Mouse (Mus musculus) neural tube, embryonic 14.5 days (tissue): ENCODE results near the gene Sytl2. TPM values are rescaled to one million over a fixed set of nuclear protein-coding genes. Genes with fewer than 3 reads are reported as not detected.

Source experiments
- ATAC-seq: fragments of 200-750 bp; cut with Nextera tagmentation; 2 replicates; pipeline ENCODE4 v1.8.0; 2017; ENCODE audit warnings: low read depth, mild to moderate bottlenecking, moderate TSS enrichment, moderate library complexity
- H3K27ac ChIP-seq: fragments of 300-500 bp; sonication (generic); 2 replicates; pipeline ENCODE4 v1.5.1; 2014; ENCODE audit warnings: low read depth, mild to moderate bottlenecking, control low read depth, low read length, moderate library complexity, mixed read lengths
- H3K27me3 ChIP-seq: fragments of 300-500 bp; sonication (generic); 2 replicates; pipeline ENCODE4 v1.6.1; 2014; ENCODE audit warnings: low read length; ENCODE audit not compliant: control insufficient read depth, insufficient read depth
- H3K36me3 ChIP-seq: fragments of 300-500 bp; sonication (generic); 2 replicates; pipeline ENCODE4 v1.6.1; 2014; ENCODE audit warnings: low read length, mixed read lengths; ENCODE audit not compliant: control insufficient read depth, insufficient read depth
- H3K4me1 ChIP-seq: fragments of 300-500 bp; sonication (generic); 2 replicates; pipeline ENCODE4 v1.6.1; 2014; ENCODE audit warnings: low read length; ENCODE audit not compliant: control insufficient read depth, insufficient read depth
- H3K4me2 ChIP-seq: fragments of 300-500 bp; sonication (generic); 2 replicates; pipeline ENCODE4 v1.6.1; 2014; ENCODE audit warnings: mild to moderate bottlenecking, low read depth, low read length, control low read depth
- H3K4me3 ChIP-seq: fragments of 300-500 bp; sonication (generic); 2 replicates; pipeline ENCODE4 v1.5.1; 2014; ENCODE audit warnings: low read depth, low read length, control low read depth, mixed read lengths
- H3K9ac ChIP-seq: fragments of 300-500 bp; sonication (generic); replicated peaks from 2 replicates; pipeline ENCODE4 v1.6.1; 2014; ENCODE audit warnings: low read depth, mild to moderate bottlenecking, control low read depth, low read length, mixed read lengths
- H3K9me3 ChIP-seq: fragments of 300-500 bp; sonication (generic); 2 replicates; pipeline ENCODE4 v1.6.1; 2016; ENCODE audit warnings: low read length; ENCODE audit not compliant: control insufficient read depth
- WGBS: fragments of 180-500 bp; shearing (Covaris S2); extraction: QIAGEN DNeasy Blood & Tissue Kit; methylation state at CpG from one replicate; pipeline ENCODE4 v1.1.7; 2014; 5-methylcytosine and 5-hydroxymethylcytosine counted together
- polyA plus RNA-seq: library from polyadenylated mRNA; unstranded; fragments of >200 nt; fragmentation: Nextera tagmentation; extraction: Ambion mirVana; gene quantifications from 2 replicates; pipeline ENCODE4 v1.2.1, GENCODE M21; 2014

The Sytl2 gene
- polyA plus RNA-seq, 1 experiment from 2014 or later, result 10.8 TPM

- Histone ChIP-seq H3K27ac (no peak overlapping the region), H3K9me3 (no peaks in the 10 kb centered on the region), H3K27me3 (no peaks in the 10 kb centered on the region), H3K9ac (no peak overlapping the region), H3K36me3 (no peaks in the 10 kb centered on the region), H3K4me1 (no peaks in the 10 kb centered on the region), H3K4me3 (no peak overlapping the region), H3K4me2 (no peak overlapping the region)
- WGBS, result 81% methylated on average over 5 of the region's 5 CpGs
- no peak for ATAC-seq
Measured at GRCm38 (mm10) chr7:90349014-90349413, 47.0 kb downstream of the Sytl2 start.

- Histone ChIP-seq H3K4me1 (no peaks in the 10 kb centered on the region), H3K4me3 (no peak overlapping the region), H3K9ac (no peak overlapping the region), H3K9me3 (no peaks in the 10 kb centered on the region), H3K27me3 (no peaks in the 10 kb centered on the region), H3K27ac (no peak overlapping the region), H3K4me2 (no peak overlapping the region), H3K36me3 (no peaks in the 10 kb centered on the region)
- ATAC-seq, result no peak
- 93% methylated on average over 3 of the region's 3 CpGs for WGBS
Measured at GRCm38 (mm10) chr7:90352183-90352582, 50.1 kb downstream of the Sytl2 start.

DNA sequence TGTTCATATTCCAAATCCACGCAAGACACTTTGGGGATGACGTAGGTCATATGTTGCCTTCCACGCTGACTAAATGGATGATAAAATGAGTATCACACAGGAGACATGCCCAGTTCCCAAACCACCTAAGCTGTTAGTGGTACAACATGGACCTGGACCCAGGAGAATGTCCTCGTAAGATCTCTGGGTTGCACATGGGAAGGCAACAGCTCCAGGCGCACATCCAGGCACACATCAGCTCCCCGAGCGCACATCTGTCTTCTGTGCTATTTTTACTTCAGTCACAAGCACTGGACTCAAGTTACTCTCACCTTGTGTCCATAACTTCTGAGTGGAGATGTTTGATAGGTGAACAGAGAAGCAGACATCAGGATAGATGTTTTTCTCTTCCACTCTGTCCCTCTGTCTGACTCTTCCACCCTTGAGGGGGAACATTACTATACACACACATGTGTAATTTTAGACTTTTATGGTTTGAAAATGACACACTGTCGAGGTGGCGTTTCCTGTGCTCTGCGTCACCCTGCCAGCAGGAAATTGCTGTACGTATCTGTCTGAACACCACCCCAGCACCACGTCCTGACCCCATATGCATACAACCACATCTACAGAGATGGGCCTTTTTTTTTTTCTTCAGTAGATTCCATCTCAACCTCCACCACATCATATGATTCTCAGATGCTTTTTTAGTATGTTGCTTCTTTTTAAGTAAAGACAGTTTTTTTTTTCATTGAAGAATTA lies 51.6 kb downstream of the Sytl2 start:
- H3K27me3 ChIP-seq, result no peaks in the 10 kb centered on the region
- WGBS, result 88% methylated on average over 12 of the region's 12 CpGs
- no peak overlapping the region for H3K4me2 ChIP-seq
- no peaks in the 10 kb centered on the region for H3K4me1 ChIP-seq
- ATAC-seq, result no peak
- H3K9ac ChIP-seq, result no peak overlapping the region
- no peaks in the 10 kb centered on the region for H3K36me3 ChIP-seq
- no peak overlapping the region for H3K4me3 ChIP-seq
- H3K9me3 ChIP-seq, result no peaks in the 10 kb centered on the region
- no peak overlapping the region for H3K27ac ChIP-seq

GRCm38 (mm10) chr7:90354229-90354604 lies 52.2 kb downstream of the Sytl2 start:
- Histone ChIP-seq H3K4me2 (no peak overlapping the region), H3K27ac (no peak overlapping the region), H3K27me3 (no peaks in the 10 kb centered on the region), H3K9ac (no peak overlapping the region), H3K4me3 (no peak overlapping the region), H3K36me3 (no peaks in the 10 kb centered on the region), H3K9me3 (no peaks in the 10 kb centered on the region), H3K4me1 (no peaks in the 10 kb centered on the region)
- 99% methylated on average over 2 of the region's 2 CpGs for WGBS
- no peak for ATAC-seq

- ATAC-seq, result no peak
- Histone ChIP-seq H3K4me1 (no peaks in the 10 kb centered on the region), H3K4me3 (no peak overlapping the region), H3K9me3 (no peaks in the 10 kb centered on the region), H3K27me3 (no peaks in the 10 kb centered on the region), H3K4me2 (no peak overlapping the region), H3K9ac (no peak overlapping the region), H3K36me3 (no peaks in the 10 kb centered on the region), H3K27ac (no peak overlapping the region)
- 95% methylated on average over 3 of the region's 3 CpGs for WGBS
Measured at GRCm38 (mm10) chr7:90355454-90355853, 53.4 kb downstream of the Sytl2 start.

GRCm38 (mm10) chr7:90355995-90356394 lies 53.9 kb downstream of the Sytl2 start:
- H3K4me2 ChIP-seq, result no peak overlapping the region
- H3K4me3 ChIP-seq, result no peak overlapping the region
- no peak overlapping the region for H3K27ac ChIP-seq
- H3K27me3 ChIP-seq, result no peaks in the 10 kb centered on the region
- no peaks in the 10 kb centered on the region for H3K9me3 ChIP-seq
- no peak for ATAC-seq
- no peak overlapping the region for H3K9ac ChIP-seq
- no peaks in the 10 kb centered on the region for H3K4me1 ChIP-seq
- WGBS, result 43% methylated on average over 2 of the region's 2 CpGs
- no peaks in the 10 kb centered on the region for H3K36me3 ChIP-seq

DNA sequence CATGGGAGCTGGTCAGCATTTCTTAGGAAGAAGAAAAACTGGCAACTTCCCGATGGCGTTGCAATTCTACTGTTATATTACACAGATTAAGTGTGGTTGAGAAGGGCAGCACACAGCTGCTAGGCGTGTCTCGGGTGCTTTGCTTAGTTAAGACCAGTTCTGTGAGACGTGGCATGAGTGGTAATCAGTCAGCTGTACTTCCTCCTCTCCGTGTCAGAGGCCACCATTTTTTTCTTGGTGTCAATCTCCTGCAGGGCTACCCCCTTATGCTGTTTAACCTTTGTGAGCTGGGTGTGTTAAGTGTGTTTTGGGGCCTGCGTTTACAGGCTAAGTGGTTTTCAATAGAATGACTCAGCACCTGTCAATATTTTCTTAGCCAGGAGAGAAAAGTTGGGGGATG lies 60.7 kb downstream of the Sytl2 start:
- WGBS, result 76% methylated on average over 7 of the region's 7 CpGs
- Histone ChIP-seq H3K27ac (no peak overlapping the region), H3K4me2 (no peak overlapping the region), H3K4me1 (no peaks in the 10 kb centered on the region), H3K9ac (no peak overlapping the region), H3K36me3 (no peaks in the 10 kb centered on the region), H3K4me3 (no peak overlapping the region), H3K9me3 (no peaks in the 10 kb centered on the region), H3K27me3 (no peaks in the 10 kb centered on the region)
- ATAC-seq, result no peak

- no peaks in the 10 kb centered on the region for H3K36me3 ChIP-seq
- no peak overlapping the region for H3K4me3 ChIP-seq
- no peak overlapping the region for H3K9ac ChIP-seq
- ATAC-seq, result no peak
- no peaks in the 10 kb centered on the region for H3K27me3 ChIP-seq
- no peak overlapping the region for H3K27ac ChIP-seq
- no peak overlapping the region for H3K4me2 ChIP-seq
- H3K9me3 ChIP-seq, result no peaks in the 10 kb centered on the region
- WGBS, result 78% methylated on average over 6 of the region's 6 CpGs
- no peaks in the 10 kb centered on the region for H3K4me1 ChIP-seq
Measured at GRCm38 (mm10) chr7:90370071-90370851, 68.2 kb downstream of the Sytl2 start.

GRCm38 (mm10) chr7:90372804-90373203 lies 70.8 kb downstream of the Sytl2 start:
- H3K4me1 ChIP-seq, result no peaks in the 10 kb centered on the region
- ATAC-seq, result no peak
- no peak overlapping the region for H3K4me3 ChIP-seq
- no peak overlapping the region for H3K27ac ChIP-seq
- H3K27me3 ChIP-seq, result no peaks in the 10 kb centered on the region
- no peak overlapping the region for H3K9ac ChIP-seq
- H3K4me2 ChIP-seq, result no peak overlapping the region
- 74% methylated on average over 4 of the region's 4 CpGs for WGBS
- H3K36me3 ChIP-seq, result no peaks in the 10 kb centered on the region
- H3K9me3 ChIP-seq, result no peaks in the 10 kb centered on the region
